Mouse (Mus musculus) hindbrain, postnatal 0 days (tissue): ENCODE measurements at regions not wholly inside any gene's neighbourhood (a gene's known extent, or its start where the extent isn't known, plus 50 kb on each side); places are given as distances from the start of the nearest gene placed in this dataset.

Source experiments
- ATAC-seq: fragments of 200-750 bp; cut with Nextera tagmentation; 2 replicates; pipeline ENCODE4 v1.8.0; 2017; ENCODE audit warnings: mild to moderate bottlenecking, moderate TSS enrichment, moderate library complexity
- DNase-seq: peaks from one replicate; pipeline ENCODE4 v3.0.0-alpha.2; 2015; ENCODE audit warnings: low spot score
- H3K27ac ChIP-seq: fragments of 300-500 bp; sonication (generic); 2 replicates; pipeline ENCODE4 v1.5.1; 2014; ENCODE audit warnings: mild to moderate bottlenecking
- H3K27me3 ChIP-seq: fragments of 300-500 bp; sonication (generic); 2 replicates; pipeline ENCODE4 v1.6.1; 2014; ENCODE audit warnings: low read length, mixed read lengths; ENCODE audit not compliant: insufficient read depth
- H3K36me3 ChIP-seq: fragments of 300-500 bp; sonication (generic); 2 replicates; pipeline ENCODE4 v1.6.1; 2014; ENCODE audit warnings: low read length, mixed read lengths; ENCODE audit not compliant: insufficient read depth
- H3K4me1 ChIP-seq: fragments of 300-500 bp; sonication (generic); 2 replicates; pipeline ENCODE4 v1.6.1; 2014; ENCODE audit warnings: antibody characterized with exemption, low read length, mixed read lengths; ENCODE audit not compliant: insufficient read depth
- H3K4me2 ChIP-seq: fragments of 300-500 bp; sonication (generic); 2 replicates; pipeline ENCODE4 v1.6.1; 2014; ENCODE audit warnings: low read depth, mild to moderate bottlenecking, low read length, moderate library complexity, mixed read lengths
- H3K4me3 ChIP-seq: fragments of 300-500 bp; sonication (generic); 2 replicates; pipeline ENCODE4 v1.5.1; 2014; ENCODE audit warnings: low read length
- H3K9ac ChIP-seq: fragments of 300-500 bp; sonication (generic); replicated peaks from 2 replicates; pipeline ENCODE4 v1.6.1; 2014; ENCODE audit warnings: mild to moderate bottlenecking, low read length, moderate library complexity, mixed read lengths
- H3K9me3 ChIP-seq: fragments of 300-500 bp; sonication (generic); 2 replicates; pipeline ENCODE4 v1.6.1; 2016; ENCODE audit warnings: low read length, mixed read lengths
- CTCF ChIP-seq: IDR thresholded peaks from 2 replicates; pipeline ENCODE4 v1.5.1; 2016; ENCODE audit warnings: antibody characterized with exemption, control low read depth, low read depth
- WGBS: fragments of 180-500 bp; shearing (Covaris S2); extraction: QIAGEN DNeasy Blood & Tissue Kit; methylation state at CpG from one replicate; pipeline ENCODE4 v1.1.7; 2014; 5-methylcytosine and 5-hydroxymethylcytosine counted together

DNA sequence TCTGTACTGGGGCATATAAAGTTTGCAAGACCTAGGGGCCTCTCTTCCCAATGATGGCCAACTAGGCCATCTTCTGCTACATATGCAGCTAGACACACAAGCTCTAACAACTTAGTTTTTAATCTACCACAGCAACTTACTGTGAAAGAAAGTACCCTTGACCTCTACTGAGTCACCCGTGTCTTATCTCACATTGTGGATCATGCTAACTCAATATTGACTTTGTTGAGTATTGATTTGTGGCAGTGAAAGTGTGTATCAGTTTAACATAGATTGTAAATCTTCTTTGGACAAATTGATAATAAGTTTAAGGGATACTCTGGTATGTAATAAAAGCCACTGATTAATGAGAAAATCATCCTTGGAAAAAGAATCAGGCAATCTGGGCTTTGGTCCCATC lies 176.4 kb upstream of the Sorcs1 start:
- no peak overlapping the region for H3K9ac ChIP-seq
- H3K4me1 ChIP-seq = no peaks in the 10 kb centered on the region
- H3K36me3 ChIP-seq = no peaks in the 10 kb centered on the region
- TF ChIP-seq CTCF = no peak
- ATAC-seq (no peak), DNase-seq (no peak)
- H3K4me3 ChIP-seq = no peak overlapping the region
- 81% methylated on average over 1 of the region's 1 CpGs for WGBS
- H3K27ac ChIP-seq = no peak overlapping the region
- H3K9me3 ChIP-seq = no peaks in the 10 kb centered on the region
- no peak overlapping the region for H3K4me2 ChIP-seq
- no peaks in the 10 kb centered on the region for H3K27me3 ChIP-seq

DNA sequence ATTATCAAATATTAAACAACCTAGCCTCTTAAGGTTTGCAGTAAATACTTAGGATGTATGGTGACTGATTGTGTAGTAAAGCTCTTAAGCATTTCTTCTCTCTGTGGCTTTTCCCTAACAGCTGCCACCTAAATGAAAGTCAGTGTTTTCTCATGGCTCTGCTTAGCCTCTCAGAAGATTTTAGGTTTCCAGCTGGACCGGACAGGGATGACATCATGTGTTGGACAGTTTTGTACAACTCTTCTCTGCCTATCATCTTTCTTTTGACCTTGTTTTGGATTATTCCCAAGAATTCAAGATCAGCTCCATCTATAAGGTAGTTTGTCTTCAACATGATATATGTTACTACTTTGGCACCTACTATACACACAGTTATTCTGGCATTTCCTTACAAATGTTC lies 162.1 kb upstream of the Sorcs1 start:
- 94% methylated on average over 1 of the region's 1 CpGs for WGBS
- no peaks in the 10 kb centered on the region for H3K36me3 ChIP-seq

More for the DNA sequence above, 162.1 kb upstream of the Sorcs1 start:
- H3K4me2 ChIP-seq = no peak overlapping the region
- no peak for DNase-seq
- no peak overlapping the region for H3K9ac ChIP-seq
- H3K27me3 ChIP-seq = no peaks in the 10 kb centered on the region
- H3K9me3 ChIP-seq = no peaks in the 10 kb centered on the region
- ATAC-seq = no peak
- TF ChIP-seq CTCF = no peak
- H3K27ac ChIP-seq = no peak overlapping the region
- no peak overlapping the region for H3K4me3 ChIP-seq
- H3K4me1 ChIP-seq = no peaks in the 10 kb centered on the region
